Comparison of ENCODE assay signal across 11 mouse cellular contexts in the genomic region with DNA sequence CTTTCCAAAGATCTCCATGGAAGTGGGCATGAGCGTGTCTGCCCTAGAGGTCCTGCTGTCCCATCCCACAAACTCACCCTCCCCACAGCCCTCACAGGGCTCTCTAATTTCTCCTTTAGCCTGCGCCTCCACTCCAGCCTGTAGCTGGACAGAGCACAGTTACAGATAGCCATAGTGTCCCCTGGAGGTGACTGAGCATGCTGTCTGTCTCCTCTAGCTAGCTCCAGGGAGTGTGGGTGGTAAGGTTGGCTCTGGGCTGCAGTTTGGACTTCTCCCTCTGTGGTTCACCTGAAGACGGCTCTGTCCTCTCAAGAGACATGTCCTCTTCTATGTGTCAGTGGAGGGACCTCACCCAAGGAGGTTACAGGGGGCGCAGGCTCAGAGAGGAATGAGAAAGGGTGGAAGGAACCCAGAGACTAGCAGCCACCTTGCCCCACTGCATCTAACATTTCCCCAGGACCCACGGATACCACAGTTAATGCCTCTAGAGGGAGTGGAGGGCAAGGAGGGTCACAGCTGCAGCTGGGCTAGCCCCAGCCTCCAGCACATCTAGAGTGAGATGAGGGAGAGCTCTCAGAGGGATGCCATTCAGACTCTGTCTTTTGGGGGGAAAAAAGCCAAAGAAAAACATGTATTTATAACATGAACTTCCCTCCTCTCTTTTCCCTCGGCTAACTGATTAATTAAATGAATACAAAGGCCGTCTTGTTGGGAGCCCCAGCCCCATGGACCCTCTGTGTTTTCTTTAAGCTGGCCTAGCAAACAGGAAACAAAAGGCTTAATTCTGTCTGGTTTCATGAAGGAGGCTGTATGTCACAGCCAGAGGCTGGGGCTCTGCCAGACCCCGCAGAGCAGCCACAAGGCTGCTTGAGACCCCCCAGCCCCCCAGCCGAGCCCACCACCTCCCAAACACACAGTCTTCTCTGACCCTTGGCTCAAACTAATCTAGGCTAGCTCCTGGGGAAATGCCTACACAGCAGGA. TPM values are rescaled to one million over a fixed set of nuclear protein-coding genes. Genes with fewer than 3 reads are reported as not detected.
DNase-seq lines count a peak whose midpoint lies in the region; ATAC-seq and TF ChIP-seq lines count a peak whose summit lies in the region.
"Had no signal": no experiment of that assay in that cellular context is flagged by ENCODE, and none has a peak within 500 bp of the region (broad histone marks: within the 10 kb centered on the region; RNA-seq: fewer than 3 reads in every experiment).

No protein-coding gene starts in this region.

- H3K27me3 ChIP-seq in kidney, adult 2 months (replicated peaks; ENCODE audit: control insufficient read depth, insufficient read depth, low read length) = no peaks in the 10 kb centered on the region
- H3K27me3 ChIP-seq in forebrain, embryonic 16.5 days (replicated peaks; ENCODE audit: control insufficient read depth, insufficient read depth, low read length) = no peaks in the 10 kb centered on the region
- 0 out of 2 replicates have a peak, but pooled peaks cover 5% of the 10 kb centered on the region for H3K27me3 ChIP-seq in midbrain, embryonic 12.5 days
- H3K27me3 ChIP-seq: liver, embryonic 15.5 days had no signal

- no peak for TF ChIP-seq POLR2A in kidney, adult 2 months (IDR thresholded peaks at IDR 0.05; ENCODE audit: low read depth, low read length)
- no peak for TF ChIP-seq POLR2A in brain, embryonic 14.5 days (IDR thresholded peaks at IDR 0.05; ENCODE audit: borderline replicate concordance, extremely low read depth, insufficient read depth, insufficient read length, poor library complexity, severe bottlenecking)

- WGBS in kidney, adult 2 months = 67% methylated on average over 9 of the region's 9 CpGs
- WGBS in forebrain, embryonic 16.5 days = 16% methylated on average over 9 of the region's 9 CpGs
- WGBS in midbrain, embryonic 12.5 days = 18% methylated on average over 9 of the region's 9 CpGs

- no peaks in the 10 kb centered on the region for H3K4me1 ChIP-seq in kidney, adult 2 months (ENCODE audit: control insufficient read depth, insufficient read depth, low read length)
- H3K4me1 ChIP-seq in forebrain, embryonic 16.5 days (replicated peaks; ENCODE audit: control insufficient read depth, insufficient read depth, low read length) = peaks cover 10% of the 10 kb centered on the region
- peaks cover 30% of the 10 kb centered on the region for H3K4me1 ChIP-seq in midbrain, embryonic 12.5 days
- H3K4me1 ChIP-seq: liver, embryonic 15.5 days had no signal

- H3K4me3 ChIP-seq in kidney, adult 2 months (ENCODE audit: insufficient read depth, low read depth, low read length) = no peak overlapping the region
- H3K4me3 ChIP-seq in forebrain, embryonic 16.5 days (replicated peaks; ENCODE audit: low read length) = no peak overlapping the region
- no peak overlapping the region for H3K4me3 ChIP-seq in midbrain, embryonic 12.5 days
- H3K4me3 ChIP-seq: liver, embryonic 15.5 days had no signal

- no peak overlapping the region for H3K9ac ChIP-seq in forebrain, embryonic 16.5 days (replicated peaks; ENCODE audit: low read depth, low read length)
- H3K9ac ChIP-seq in midbrain, embryonic 12.5 days (replicated peaks) = no peak overlapping the region
- H3K9ac ChIP-seq: liver, embryonic 15.5 days had no signal

- H3K27ac ChIP-seq in kidney, adult 2 months (ENCODE audit: insufficient read depth, low read depth, low read length) = no peak overlapping the region
- no peak overlapping the region; the same call in 1 of the 2 replicates for H3K27ac ChIP-seq in forebrain, embryonic 16.5 days (ENCODE audit: low read length)
- H3K27ac ChIP-seq in midbrain, embryonic 12.5 days (replicated peaks) = peak overlapping the region; percentile 72
- H3K27ac ChIP-seq: liver, embryonic 15.5 days had no signal

- no peaks in the 10 kb centered on the region for H3K9me3 ChIP-seq in forebrain, embryonic 16.5 days (ENCODE audit: control insufficient read depth, low read length)
- no peaks in the 10 kb centered on the region for H3K9me3 ChIP-seq in midbrain, embryonic 12.5 days
- H3K9me3 ChIP-seq: liver, embryonic 15.5 days had no signal

- peak; percentile 86 for ATAC-seq in forebrain, embryonic 16.5 days
- ATAC-seq in midbrain, embryonic 12.5 days (ENCODE audit: low FRiP score, low read depth) = peak; percentile 80
- ATAC-seq in CD4-positive, CD25-positive, alpha-beta regulatory T cell, adult 4 months = no peak

- peak; percentile 34; the same call in 1 of the 2 replicates for TF ChIP-seq CTCF in kidney, adult 2 months (conservative IDR thresholded peaks at IDR 0.05; ENCODE audit: insufficient read depth, insufficient read length, low read depth, low read length)
- TF ChIP-seq CTCF in brain, embryonic 14.5 days (IDR thresholded peaks at IDR 0.05; ENCODE audit: borderline replicate concordance, extremely low read depth, insufficient read depth, insufficient read length) = peak; percentile 5; the same call in 1 of the 2 replicates

- no peak overlapping the region for H3K4me2 ChIP-seq in forebrain, embryonic 16.5 days (ENCODE audit: low read length)
- 0 out of 2 replicates have a peak overlapping the region, but pooled peaks have one; percentile 1 for H3K4me2 ChIP-seq in midbrain, embryonic 12.5 days (replicated peaks)
- H3K4me2 ChIP-seq: liver, embryonic 15.5 days had no signal

- DNase-seq in kidney, adult 2 months = no peak
- DNase-seq in kidney, adult 18-20 months = no peak
- peak; percentile 94 for DNase-seq in brain, embryonic 14.5 days (ENCODE audit: low read depth)
- DNase-seq in layer of hippocampus, postnatal 14 days (ENCODE audit: low spot score in 2 of 2) = no peak
- DNase-seq in right cerebral cortex, postnatal 25 days = no peak
- DNase-seq: cerebellum, postnatal 25 days had no signal

- no peaks in the 10 kb centered on the region for H3K36me3 ChIP-seq in kidney, adult 2 months (ENCODE audit: control insufficient read depth, insufficient read depth, low read length)
- H3K36me3 ChIP-seq in forebrain, embryonic 16.5 days (ENCODE audit: control insufficient read depth, insufficient read depth) = no peaks in the 10 kb centered on the region
- peaks cover 5% of the 10 kb centered on the region for H3K36me3 ChIP-seq in midbrain, embryonic 12.5 days
- H3K36me3 ChIP-seq: liver, embryonic 15.5 days had no signal

RNA-seq across cellular contexts. Expression of a gene that starts 32.6 kb away (rescaled TPM):
- polyA plus RNA-seq in kidney, adult 2 months (2012; rRNA removed) = 7.1 and 8.2 TPM in 2 replicates
- polyA plus RNA-seq in brain, embryonic 14.5 days (2012; rRNA removed) = 37.2 and 38.3 TPM in 2 replicates
- 24.5 and 26.9 TPM in 2 replicates for polyA plus RNA-seq in forebrain, embryonic 16.5 days (2015; fragmentation: Nextera tagmentation; extraction: Ambion mirVana)
- polyA plus RNA-seq in midbrain, embryonic 12.5 days (2016; fragmentation: Nextera tagmentation; extraction: Ambion mirVana) = 32.3 and 33.7 TPM in 2 replicates
- polyA plus RNA-seq in CD4-positive, CD25-positive, alpha-beta regulatory T cell, adult 4 months (2017; shearing (Covaris generic)) = not detected
- 10 to 100 TPM; 25.4 to 29.5 TPM for total RNA-seq in layer of hippocampus, postnatal 14 days (2021)
- total RNA-seq: MEL had no signal
